Mouse (Mus musculus) frontal cortex, postnatal 10 days (tissue): ENCODE data around the gene Derl2.
A peak's percentile ranks its signal among the peaks of the same experiment; 100 is the strongest.

ENCODE experiments used
- DNase-seq, 2 experiments: peaks; one replicate each; pipeline ENCODE4 v3.0.0; 2022; ENCODE audit warnings: low spot score in 2 of 2, mixed read lengths in 1 of 2

Derl2 gene

GRCm38 (mm10) chr11:70982030-70982429 lies 37.6 kb downstream of the Derl2 start:
- no peak for DNase-seq

- no peak for DNase-seq
These were observed 38.7 kb downstream of the Derl2 start for GRCm38 (mm10) chr11:70980751-70981510.

GRCm38 (mm10) chr11:70980232-70980631 lies 39.4 kb downstream of the Derl2 start:
- no peak for DNase-seq

- DNase-seq: no peak
These were observed 42.3 kb downstream of the Derl2 start for GRCm38 (mm10) chr11:70977293-70977692.

GRCm38 (mm10) chr11:70975193-70975592 lies 44.4 kb downstream of the Derl2 start:
- DNase-seq: no peak

- no peak for DNase-seq
These were observed 45.7 kb downstream of the Derl2 start for GRCm38 (mm10) chr11:70973947-70974346.

GRCm38 (mm10) chr11:70972586-70972985 lies 47.1 kb downstream of the Derl2 start:
- DNase-seq: no peak

- peak in 1 of 2 experiments; percentile 39 for DNase-seq
These were observed 48.8 kb downstream of the Derl2 start for GRCm38 (mm10) chr11:70970560-70971540.

- DNase-seq: peak; percentile 91 to 92
These were observed 49.7 kb downstream of the Derl2 start, which contains the start of the genes Nup88 and Rpain for GRCm38 (mm10) chr11:70969821-70970559. TSS of gene Nup88 (minus strand) at chr11:70969973. TSS of gene Rpain (plus strand) at chr11:70970213.

GRCm38 (mm10) chr11:70969271-70969794 lies 50.3 kb downstream of the Derl2 start:
- DNase-seq: no peak

- DNase-seq: no peak
These were observed 55.3 kb downstream of the Derl2 start for GRCm38 (mm10) chr11:70964222-70964907.

- no peak for DNase-seq
These were observed 58.7 kb downstream of the Derl2 start for GRCm38 (mm10) chr11:70960786-70961554.
